Mouse (Mus musculus) left cerebral cortex, postnatal 4 days (tissue): ENCODE results near the gene Stk32c. TPM values are rescaled to one million over a fixed set of nuclear protein-coding genes. Genes with fewer than 3 reads are reported as not detected.

Experiments
- DNase-seq: peaks from one replicate; pipeline ENCODE4 v3.0.0-alpha.2; 2022
- intact Hi-C: fragments of 180-260 bp; cut with DNase I; formaldehyde crosslinking; loops from one replicate; pipeline ENCODE4 v1.15.1; 2025
- total RNA-seq, 2 experiments: library from RNA; stranded (reverse); gene quantifications; 2 replicates each; pipeline ENCODE4 v1.2.3; 2021

Stk32c gene
- total RNA-seq, 2 experiments from 2014 or later = 53.9 to 59.5 TPM

DNA sequence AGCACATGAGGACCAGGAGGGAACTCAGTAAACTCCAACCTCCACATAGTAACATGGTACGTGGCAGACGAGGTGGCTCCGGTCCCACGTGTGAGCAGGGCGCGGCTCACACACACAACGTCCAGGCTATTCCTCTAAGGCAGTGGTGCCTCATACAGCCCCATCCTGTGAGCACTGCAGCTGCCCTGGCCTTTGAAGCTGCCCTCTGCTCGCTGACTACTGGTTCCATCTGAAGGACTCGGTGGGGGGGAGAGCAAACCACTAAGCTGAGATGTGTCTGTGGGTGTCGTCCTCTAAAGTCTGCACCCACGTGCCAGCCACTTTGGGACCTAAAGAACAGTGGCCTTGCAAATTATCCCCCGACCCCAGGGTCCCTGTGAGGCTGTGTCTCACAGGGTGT is 17.1 kb upstream of the Stk32c start:
- no peak for DNase-seq
- intact Hi-C loops = loop anchor here (10.0 kb wide), 1 partner anchor 245 kb away; no protein-coding TSS in a partner anchor

DNA sequence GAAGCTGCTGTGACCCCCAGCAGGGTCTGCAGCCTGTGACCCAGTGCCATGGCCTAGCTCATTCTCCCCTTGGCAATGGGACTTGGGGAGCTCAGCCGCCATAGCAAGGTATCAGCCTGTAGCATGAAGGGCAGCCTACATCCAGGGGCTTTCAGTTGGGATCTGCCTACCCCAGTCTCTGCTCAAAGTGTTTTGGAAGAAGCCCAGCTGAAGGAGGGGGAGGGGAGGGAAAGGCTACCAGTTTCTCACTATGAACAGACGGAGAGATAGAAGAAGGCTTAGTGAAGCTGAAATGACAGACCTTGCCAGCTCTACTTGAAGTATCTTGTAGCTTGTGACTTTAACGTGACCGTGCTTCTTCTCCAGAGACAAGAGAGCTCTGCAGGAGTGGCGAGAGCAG is 16.7 kb upstream of the Stk32c start:
- intact Hi-C loops = loop anchor here (10.0 kb wide), 1 partner anchor 245 kb away; no protein-coding TSS in a partner anchor

DNA sequence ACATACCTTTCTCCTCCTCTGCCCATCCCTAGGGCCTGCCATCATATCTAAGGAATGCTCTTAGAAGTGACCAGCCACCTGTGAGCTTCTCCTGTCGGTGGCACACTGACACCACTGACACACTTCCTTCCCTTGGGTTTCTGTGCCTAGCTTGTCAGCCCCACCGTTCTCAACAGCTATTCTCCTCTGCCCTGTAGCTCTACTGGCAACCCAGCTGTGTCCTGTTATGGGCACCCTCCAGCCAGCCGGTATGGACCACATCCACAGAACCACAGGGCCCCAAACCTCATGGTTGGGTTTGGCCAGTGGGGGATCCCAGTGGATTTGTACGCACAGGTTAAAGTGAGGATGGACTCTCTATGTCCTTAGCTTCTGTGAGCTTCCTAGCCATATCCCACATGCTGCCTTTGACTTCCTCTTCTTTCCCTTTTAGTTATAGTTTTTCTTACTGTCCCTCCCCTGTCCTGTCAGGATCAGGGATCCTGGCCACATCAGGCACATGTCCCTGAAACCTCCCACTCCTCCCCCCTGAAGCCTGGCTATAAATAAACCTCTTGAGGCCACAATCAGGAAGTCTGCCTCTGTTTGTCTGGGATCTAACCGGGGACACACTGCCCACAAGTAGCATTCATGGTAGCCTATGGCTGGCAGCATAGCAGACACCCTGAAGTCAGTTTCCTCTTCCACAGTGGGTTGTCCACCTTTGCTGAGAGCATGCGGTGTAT is 15.5 kb upstream of the Stk32c start:
- intact Hi-C loops = no loop called here
- DNase-seq = no peak

More for the DNA sequence above, 16.7 kb upstream of the Stk32c start:
- DNase-seq = no peak

DNA sequence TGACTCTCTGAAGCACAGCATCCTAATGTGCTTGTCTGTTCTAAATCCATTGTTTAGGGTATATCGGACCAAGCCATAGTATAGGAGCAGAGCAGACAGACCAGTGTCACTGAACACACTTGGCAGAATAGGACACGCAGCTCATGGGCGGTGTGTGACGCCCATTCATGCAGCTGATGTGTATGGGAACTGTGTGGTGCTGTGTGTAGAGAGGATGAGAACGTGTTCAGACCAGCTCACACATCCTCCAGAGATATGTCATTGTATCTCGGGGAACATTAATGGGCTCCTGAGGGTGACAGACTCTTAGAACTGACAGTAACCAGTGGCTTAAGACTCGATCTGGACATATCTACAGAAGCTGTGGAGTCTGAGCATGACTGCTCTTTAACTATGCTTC is 13.3 kb upstream of the Stk32c start:
- intact Hi-C loops = no loop called here
- DNase-seq = no peak

DNA sequence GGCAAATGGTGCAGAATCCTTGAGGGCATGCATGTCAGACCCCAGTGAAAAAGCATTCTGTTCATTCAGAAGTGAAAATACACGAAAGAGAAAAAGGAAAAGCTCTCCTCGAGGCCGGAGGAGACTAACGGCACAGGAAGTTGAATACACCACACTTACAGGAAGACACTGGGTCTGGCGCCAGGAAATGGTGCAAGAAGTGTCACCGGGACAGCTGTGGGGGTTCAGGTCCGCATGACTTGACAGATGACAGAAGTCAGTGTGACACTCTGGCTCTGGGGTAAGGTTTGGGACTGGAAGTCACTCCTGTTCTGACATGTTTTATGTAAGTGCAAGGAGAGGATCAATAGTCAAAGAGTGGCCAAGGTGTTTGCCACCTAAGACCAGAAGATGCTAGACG is 11.6 kb upstream of the Stk32c start:
- intact Hi-C loops = no loop called here
- no peak for DNase-seq

DNA sequence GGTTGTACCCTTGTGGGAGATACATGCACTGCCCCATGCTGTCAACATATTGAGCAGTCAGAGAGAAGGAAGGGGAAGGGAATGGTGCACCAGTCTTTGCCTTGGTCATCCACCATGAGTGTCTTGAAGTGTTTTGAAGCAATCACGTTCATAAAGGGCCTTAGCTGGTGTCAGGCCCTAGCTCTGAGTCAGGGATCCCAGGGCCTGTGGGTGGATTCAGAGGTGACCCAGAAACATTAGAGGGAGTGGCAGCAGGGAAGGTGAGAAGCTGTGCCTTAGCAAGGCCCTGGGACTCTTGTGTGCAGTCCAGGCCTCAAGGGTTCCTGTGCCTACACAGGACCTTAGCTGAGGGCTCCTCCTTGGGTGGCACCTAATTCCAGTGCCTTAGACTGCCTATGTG is 11.0 kb upstream of the Stk32c start:
- intact Hi-C loops = no loop called here
- DNase-seq = no peak

DNA sequence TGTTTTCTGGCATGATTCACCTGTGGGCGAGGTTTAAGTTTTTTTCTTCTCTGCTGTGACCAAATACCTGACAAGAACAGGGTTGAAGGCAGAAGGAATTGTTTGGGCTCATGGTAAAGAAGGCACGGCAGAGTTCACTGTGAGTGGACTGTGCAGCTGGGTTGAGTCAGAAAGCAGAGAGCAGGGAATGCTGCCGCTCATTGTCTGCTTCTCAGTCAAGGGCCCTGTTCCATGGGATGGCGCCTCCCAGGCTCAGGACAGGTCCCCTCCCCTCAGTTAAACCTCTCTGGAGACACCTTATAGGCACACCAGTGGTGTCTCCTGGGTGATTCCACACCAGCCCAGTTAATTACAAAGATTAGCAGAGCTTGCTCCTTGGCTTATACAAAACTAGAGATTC is 9.2 kb upstream of the Stk32c start:
- DNase-seq = no peak
- intact Hi-C loops = no loop called here

DNA sequence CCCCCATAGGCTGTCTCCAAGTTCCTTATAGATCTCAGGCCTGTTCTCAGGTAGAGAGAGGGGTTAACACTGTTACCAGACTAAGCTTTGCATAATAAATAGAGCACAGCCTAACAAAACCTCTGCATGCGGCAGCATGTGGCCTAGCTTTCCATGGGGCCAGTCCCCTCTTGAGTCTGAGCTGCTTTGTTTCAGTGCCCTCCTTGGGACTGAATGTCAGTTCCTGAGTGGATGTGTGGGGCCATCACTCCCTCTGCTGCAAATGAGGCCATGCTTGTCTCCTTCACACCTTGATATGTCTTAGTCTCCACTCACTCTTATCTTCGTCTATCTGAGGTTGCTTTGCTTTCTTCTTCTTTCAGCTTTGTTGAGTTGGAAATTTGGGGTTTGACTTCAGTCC is 8.7 kb upstream of the Stk32c start:
- DNase-seq = no peak
- intact Hi-C loops = no loop called here

DNA sequence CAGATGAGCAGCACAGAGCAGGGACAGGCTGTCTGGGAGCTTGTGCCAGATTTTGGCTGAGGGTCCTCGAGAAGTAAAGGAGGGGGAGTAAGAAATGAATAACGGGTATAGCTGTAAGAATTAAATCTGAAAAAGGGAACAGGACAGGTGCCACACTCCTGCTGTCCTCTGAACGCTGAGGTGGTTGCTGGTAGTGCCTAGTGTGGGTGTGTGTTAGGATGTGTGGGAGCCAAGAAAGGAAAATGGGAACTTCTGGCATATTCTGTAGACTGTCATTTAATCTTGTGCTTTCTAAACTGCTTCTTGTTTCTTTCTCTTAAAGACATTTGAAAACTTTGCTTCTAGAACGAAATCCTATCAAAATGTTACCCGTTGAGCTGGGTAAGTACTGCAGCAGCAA is 8.0 kb upstream of the Stk32c start:
- intact Hi-C loops = no loop called here
- no peak for DNase-seq

DNA sequence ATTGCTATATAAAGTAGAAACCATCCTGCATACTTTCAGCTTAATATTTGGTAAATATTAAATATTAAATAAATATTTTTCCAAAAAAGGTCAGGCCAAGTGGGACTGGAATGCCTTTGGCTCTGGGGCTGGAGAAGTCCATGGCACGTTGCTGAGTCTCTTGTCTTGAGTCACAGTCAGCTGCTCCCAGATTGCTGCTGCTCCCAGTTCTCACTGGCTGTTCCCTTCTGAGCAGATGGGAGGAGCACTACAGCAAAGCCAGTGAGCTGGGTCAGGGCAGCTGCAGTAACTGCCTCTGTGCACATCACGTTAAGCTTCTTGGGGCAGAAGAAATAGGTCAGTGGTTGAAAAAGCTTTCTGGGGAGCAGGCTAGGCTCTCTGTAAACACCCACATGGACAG is 7.2 kb upstream of the Stk32c start:
- intact Hi-C loops = no loop called here
- no peak for DNase-seq

DNA sequence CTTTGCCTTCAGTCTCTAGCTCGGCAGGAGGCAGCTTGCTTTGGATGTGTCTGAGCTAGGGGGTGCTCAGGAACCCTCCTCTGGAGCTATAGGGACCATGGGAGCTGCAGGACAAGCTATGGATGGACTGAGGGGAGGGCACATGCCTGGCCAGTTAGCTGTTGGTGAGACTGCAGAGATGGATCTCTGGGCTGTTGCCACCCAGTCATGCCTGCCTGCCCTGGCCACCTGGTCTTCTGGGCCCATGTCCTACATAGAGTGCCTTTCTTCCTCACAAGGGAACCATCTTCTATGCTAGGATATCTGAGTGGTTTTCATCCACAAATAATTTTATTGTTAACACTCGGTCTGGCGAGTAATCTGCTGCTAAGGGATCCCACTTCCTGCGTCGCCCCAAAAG is 6.4 kb upstream of the Stk32c start:
- intact Hi-C loops = no loop called here

DNA sequence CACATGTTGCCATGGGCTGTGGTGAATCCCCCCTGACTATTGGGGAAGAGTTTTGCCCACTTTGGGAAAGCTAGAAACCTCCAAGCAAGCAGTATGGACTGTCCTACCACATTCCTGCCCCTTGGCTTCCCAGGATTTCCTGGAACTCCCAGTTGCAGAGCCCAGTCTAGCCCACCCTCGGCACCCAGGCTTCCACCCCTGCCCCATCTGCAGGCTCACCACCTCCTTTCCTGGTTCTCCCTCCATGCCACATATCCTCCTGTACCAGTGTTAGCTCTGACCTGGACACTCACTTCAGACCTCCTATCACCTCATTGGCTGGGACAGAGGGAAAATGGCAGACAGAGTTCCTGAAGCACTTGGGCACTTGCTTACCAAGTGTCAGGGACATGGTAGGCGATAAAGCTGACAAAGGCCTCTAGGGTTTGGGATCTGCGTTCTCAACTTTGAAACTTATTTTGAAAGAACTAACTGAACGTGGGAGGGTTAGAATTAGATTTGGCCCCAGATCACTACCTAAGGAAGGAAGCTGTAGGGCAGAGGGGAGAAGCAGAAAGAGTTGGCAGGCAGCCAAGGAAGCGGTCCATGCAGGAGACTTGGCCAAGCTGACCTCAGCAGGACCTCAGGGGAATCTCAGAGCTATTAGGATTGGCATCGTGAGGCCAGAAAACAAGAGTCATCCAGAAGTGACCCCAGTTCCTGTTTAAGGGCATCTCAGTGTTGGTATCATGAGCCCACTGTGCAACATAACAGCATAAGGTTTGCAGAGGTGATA is 5.7 kb upstream of the Stk32c start:
- peak; percentile 61 for DNase-seq
- intact Hi-C loops = no loop called here

More for the DNA sequence above, 6.4 kb upstream of the Stk32c start:
- no peak for DNase-seq

DNA sequence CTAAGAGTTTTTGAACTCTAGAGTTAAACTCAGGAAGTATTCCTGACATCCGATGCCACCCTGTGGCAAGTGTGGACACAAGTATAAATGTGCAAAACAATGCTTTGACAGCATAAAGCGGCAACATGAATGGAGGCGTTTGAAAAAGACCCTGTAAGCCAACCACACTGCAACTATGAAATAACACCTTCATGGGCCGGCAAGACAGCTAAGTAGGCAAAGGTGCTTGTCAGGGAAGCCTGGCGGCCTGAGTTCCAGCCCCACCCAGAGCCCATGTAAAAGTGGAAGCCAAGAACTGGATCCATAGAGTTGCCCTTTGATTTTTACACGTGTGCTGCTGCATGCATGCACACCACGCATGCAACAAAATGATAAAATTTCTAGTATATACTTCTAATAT is 3.9 kb upstream of the Stk32c start:
- intact Hi-C loops = no loop called here
- DNase-seq = no peak

DNA sequence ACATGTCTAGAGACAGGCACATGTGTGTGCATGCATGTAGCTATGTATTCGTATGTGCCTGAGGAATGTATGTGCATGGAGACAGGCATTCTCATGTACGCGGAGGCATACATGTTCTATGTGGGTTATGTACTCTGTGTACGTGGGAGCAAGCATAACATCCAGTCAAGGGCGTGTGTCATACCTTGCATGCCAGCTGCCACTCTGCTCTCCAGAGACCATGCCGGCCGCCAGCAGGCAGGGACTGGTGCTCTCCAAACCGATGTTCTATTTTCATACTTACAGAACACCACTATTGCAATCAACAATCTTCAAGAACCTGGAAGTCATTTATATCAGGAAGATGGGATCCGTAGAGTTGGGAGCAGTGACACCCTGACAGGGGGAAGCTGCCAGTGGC is 3.4 kb upstream of the Stk32c start:
- no peak for DNase-seq
- intact Hi-C loops = no loop called here

DNA sequence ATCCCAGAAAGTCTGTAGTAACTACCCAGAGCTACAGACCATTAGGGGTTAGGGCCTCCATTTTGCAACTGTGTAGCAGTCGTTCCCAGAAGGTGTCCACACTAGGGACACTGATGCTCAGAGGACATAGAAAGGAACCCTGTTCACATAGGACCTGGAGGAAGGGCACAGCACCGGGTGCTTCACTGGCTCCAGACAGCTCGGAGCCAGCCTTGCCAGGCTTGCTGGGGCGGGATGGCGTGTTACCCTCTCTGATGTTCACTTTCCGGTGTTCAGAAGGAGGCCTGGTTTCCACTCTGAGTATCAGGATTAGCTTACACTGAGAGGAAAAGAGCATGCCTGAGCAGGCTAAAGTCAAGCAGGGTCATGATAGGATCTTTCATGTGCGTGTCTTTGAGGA is 2.8 kb upstream of the Stk32c start:
- DNase-seq = no peak
- intact Hi-C loops = no loop called here

DNA sequence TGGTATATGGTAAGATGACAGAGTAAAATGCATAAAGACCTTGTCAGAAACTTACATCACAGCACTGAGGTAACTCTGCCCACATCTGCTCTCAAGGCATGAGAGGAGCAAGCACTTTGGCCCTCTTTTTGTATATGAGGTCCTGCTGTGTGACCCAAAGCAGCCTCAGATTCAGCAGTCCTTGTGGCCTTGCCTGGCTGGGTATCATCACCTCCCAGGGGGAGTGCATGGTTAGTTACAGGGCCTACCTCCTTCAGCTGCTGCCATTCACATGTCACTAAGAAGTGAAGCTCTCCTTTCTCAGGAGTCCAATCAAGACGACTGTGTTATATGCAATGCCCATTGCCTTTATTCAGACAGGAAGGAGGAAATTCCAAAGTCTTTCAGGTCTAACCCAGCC is 2.4 kb upstream of the Stk32c start:
- intact Hi-C loops = no loop called here
- DNase-seq = no peak

DNA sequence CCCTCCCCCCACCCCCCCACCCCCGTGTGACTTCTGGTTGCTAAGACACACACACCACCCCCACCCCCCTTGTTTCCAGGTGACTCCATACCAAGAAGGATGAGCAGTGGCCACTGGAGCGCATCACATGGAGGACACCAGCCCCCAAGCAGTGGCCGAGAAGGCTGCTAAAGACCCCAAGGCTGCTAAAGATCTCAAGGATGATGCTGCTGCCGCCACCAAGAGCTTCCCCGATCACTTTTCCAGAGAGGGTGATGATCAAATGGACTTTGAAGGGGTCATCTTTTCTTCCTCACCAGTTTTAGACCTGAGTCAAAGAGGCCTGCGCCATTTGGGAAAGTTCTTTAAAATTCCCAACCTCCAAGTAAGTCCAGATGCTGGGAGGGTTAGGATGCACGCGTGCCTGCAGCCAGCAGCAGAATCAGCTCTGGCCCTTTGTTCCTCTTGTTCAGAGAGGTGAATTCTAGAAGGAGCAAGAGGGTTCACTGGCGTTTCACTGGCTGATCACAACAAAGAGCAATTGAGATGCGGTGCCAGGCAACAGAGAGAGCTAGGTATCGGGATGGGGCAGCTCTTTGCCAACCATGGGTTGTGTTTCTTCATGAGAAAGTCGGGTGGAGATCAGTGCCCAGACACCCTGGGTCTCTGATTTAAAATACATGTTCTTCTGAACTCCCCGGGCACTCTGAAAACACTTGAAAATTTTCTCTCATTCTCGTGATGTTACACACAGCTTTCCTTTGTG is 1.7 kb upstream of the Stk32c start:
- DNase-seq = no peak

DNA sequence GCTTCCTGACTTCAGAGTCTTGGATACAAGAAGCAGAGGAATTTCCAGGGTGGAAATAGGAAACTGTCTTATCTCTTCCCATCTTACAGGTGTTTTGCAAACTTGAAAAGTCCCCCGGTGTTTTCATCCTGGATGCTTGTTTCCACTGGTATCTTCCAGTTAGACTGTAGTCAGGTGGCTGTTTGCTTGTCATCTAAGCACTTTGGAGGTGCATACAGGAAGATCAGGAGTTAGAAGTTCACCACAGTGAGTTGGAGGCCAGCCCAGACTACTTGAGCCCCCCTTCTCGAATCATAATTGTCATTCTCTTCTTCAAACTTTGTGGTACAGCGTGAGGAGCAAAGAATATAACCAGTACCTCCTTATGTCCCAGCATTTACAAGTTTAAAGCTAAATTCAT is 1.1 kb upstream of the Stk32c start:
- DNase-seq = no peak
- intact Hi-C loops = no loop called here

More for the DNA sequence above, 1.7 kb upstream of the Stk32c start:
- intact Hi-C loops = no loop called here

DNA sequence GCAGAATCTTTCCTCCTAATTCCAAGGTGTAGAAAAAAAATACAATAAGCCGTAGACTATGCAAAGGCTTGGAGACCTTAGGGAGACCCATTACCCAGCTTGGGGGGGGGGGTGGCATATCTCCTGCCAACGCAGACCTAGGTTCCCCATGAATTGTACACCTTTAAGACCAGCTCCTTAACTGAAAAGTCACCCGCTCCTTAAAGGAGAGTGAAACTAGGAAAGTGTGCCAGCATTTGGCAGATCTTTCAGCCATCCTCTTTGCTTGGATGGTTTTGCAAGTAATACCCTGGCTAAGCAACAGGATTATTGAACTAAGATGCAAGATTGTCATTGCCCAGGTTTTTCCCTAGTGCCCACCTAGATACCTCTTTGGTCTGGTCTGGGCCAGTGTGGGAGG is 644 bp upstream of the Stk32c start:
- no peak for DNase-seq
- intact Hi-C loops = no loop called here

DNA sequence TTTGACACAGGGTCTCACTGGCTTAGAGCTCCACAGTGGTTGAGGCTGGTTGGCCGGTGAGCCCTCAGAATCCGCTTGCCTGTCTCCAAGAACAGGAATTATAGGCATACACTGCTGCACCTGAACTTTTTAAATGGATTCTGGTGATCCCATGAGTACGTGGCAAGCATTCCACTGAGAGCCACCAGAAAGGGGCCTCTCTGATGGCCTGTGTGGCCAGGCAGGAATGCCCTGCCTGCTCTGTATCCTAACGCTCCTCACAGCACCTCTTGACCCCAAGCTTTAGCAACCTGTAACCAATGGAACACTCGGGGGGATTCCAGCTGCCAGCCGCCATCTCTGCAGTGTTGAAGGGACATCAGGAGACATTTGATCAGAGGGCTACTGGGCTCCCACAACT is 1.3 kb downstream of the Stk32c start:
- DNase-seq = no peak
- intact Hi-C loops = no loop called here

DNA sequence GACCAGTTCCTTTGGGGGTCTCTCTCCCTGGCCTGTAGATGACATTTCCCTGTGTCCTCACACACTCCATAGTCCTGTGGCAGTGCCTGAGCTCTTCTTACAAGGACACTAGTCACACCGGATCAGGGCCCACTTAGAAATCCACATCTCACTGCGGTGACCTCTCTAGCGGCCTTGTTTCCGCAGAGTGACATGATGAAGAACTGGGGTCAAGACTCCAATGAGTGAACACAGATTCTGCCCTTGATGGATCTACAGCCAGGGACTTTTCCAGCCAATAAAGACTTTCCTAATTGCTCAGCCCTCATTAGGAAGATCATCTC is 4.4 kb downstream of the Stk32c start:
- DNase-seq = no peak
- intact Hi-C loops = loop anchor here (10.0 kb wide), 1 partner anchor 86 kb away; no protein-coding TSS in a partner anchor
